Mouse (Mus musculus) midbrain, embryonic 15.5 days (tissue): ENCODE measurements around the gene Ppm1h. TPM values are rescaled to one million over a fixed set of nuclear protein-coding genes. Genes with fewer than 3 reads are reported as not detected.

Experiments
- ATAC-seq: fragments of 200-750 bp; cut with Nextera tagmentation; replicated peaks from 2 replicates; pipeline ENCODE4 v1.8.0; 2017; ENCODE audit warnings: moderate TSS enrichment
- H3K27ac ChIP-seq: fragments of 300-500 bp; sonication (generic); 2 replicates; pipeline ENCODE4 v1.5.1; 2015; ENCODE audit warnings: mild to moderate bottlenecking, inconsistent platforms
- H3K27me3 ChIP-seq: fragments of 300-500 bp; sonication (generic); replicated peaks from 2 replicates; pipeline ENCODE4 v1.6.1; 2015; ENCODE audit warnings: inconsistent platforms
- H3K36me3 ChIP-seq: fragments of 300-500 bp; sonication (generic); replicated peaks from 2 replicates; pipeline ENCODE4 v1.6.1; 2015; ENCODE audit warnings: inconsistent platforms
- H3K4me1 ChIP-seq: fragments of 300-500 bp; sonication (generic); 2 replicates; pipeline ENCODE4 v1.6.1; 2015; ENCODE audit warnings: inconsistent platforms
- H3K4me2 ChIP-seq: fragments of 300-500 bp; sonication (generic); 2 replicates; pipeline ENCODE4 v1.6.1; 2015; ENCODE audit warnings: inconsistent platforms, mild to moderate bottlenecking, moderate library complexity
- H3K4me3 ChIP-seq: fragments of 300-500 bp; sonication (generic); 2 replicates; pipeline ENCODE4 v1.5.1; 2015; ENCODE audit warnings: mild to moderate bottlenecking, inconsistent platforms
- H3K9ac ChIP-seq: fragments of 300-500 bp; sonication (generic); 2 replicates; pipeline ENCODE4 v1.6.1; 2015; ENCODE audit warnings: mild to moderate bottlenecking, inconsistent platforms
- H3K9me3 ChIP-seq: fragments of 300-500 bp; sonication (generic); 2 replicates; pipeline ENCODE4 v1.6.1; 2016; ENCODE audit warnings: inconsistent platforms
- WGBS: fragments of 180-500 bp; shearing (Covaris S2); methylation state at CpG from one replicate; pipeline ENCODE4 v1.1.7; 2015; ENCODE audit warnings: mixed read lengths; 5-methylcytosine and 5-hydroxymethylcytosine counted together
- polyA plus RNA-seq: library from polyadenylated mRNA; unstranded; fragments of >200 nt; fragmentation: Nextera tagmentation; extraction: Ambion mirVana; gene quantifications from 2 replicates; pipeline ENCODE4 v1.2.1, GENCODE M21; 2015

Gene Ppm1h
- polyA plus RNA-seq, 1 experiment from 2014 or later, result 21.4 TPM

GRCm38 (mm10) chr10:122782755-122783154, 104.2 kb downstream of the Ppm1h start:
- Histone ChIP-seq H3K4me3 (no peak overlapping the region), H3K27ac (no peak overlapping the region), H3K36me3 (no peaks in the 10 kb centered on the region), H3K27me3 (no peaks in the 10 kb centered on the region), H3K4me1 (no peaks in the 10 kb centered on the region), H3K9me3 (no peaks in the 10 kb centered on the region), H3K9ac (no peak overlapping the region), H3K4me2 (no peak overlapping the region)
- ATAC-seq, result peak; percentile 37; the same call in 1 of the 2 replicates
- 33% methylated on average over 4 of the region's 4 CpGs for WGBS

GRCm38 (mm10) chr10:122789648-122790170, 111.1 kb downstream of the Ppm1h start:
- no peak overlapping the region for H3K27ac ChIP-seq
- no peak for ATAC-seq
- WGBS, result 27% methylated on average over 12 of the region's 12 CpGs

GRCm38 (mm10) chr10:122792021-122792966, 113.7 kb downstream of the Ppm1h start:
- Histone ChIP-seq H3K27me3 (no peaks in the 10 kb centered on the region), H3K4me2 (peak overlapping the region; percentile 41), H3K27ac (peak overlapping the region; percentile 41), H3K36me3 (no peaks in the 10 kb centered on the region), H3K4me3 (no peak overlapping the region), H3K9ac (no peak overlapping the region), H3K9me3 (no peaks in the 10 kb centered on the region), H3K4me1 (peaks cover 27% of the 10 kb centered on the region)
- peak; percentile 82 for ATAC-seq
- 2% methylated on average over 21 of the region's 21 CpGs for WGBS

More at GRCm38 (mm10) chr10:122789648-122790170, 111.1 kb downstream of the Ppm1h start:
- no peaks in the 10 kb centered on the region for H3K27me3 ChIP-seq
- peaks cover 27% of the 10 kb centered on the region for H3K4me1 ChIP-seq
- H3K9ac ChIP-seq, result no peak overlapping the region
- H3K9me3 ChIP-seq, result no peaks in the 10 kb centered on the region
- H3K4me2 ChIP-seq, result no peak overlapping the region
- H3K36me3 ChIP-seq, result no peaks in the 10 kb centered on the region
- no peak overlapping the region for H3K4me3 ChIP-seq

- Histone ChIP-seq H3K36me3 (no peaks in the 10 kb centered on the region), H3K4me2 (no peak overlapping the region), H3K4me1 (peaks cover 27% of the 10 kb centered on the region), H3K4me3 (no peak overlapping the region), H3K9me3 (no peaks in the 10 kb centered on the region), H3K27ac (no peak overlapping the region), H3K9ac (no peak overlapping the region), H3K27me3 (no peaks in the 10 kb centered on the region)
- 24% methylated on average over 11 of the region's 11 CpGs for WGBS
- no peak for ATAC-seq
Observed at GRCm38 (mm10) chr10:122793193-122793592, 114.6 kb downstream of the Ppm1h start.

GRCm38 (mm10) chr10:122794187-122794850, 115.8 kb downstream of the Ppm1h start:
- H3K4me1 ChIP-seq, result peaks cover 25% of the 10 kb centered on the region
- WGBS, result 31% methylated on average over 20 of the region's 20 CpGs
- ATAC-seq, result 0 out of 2 replicates have a peak, but pooled peaks have one; percentile 31
- no peak overlapping the region for H3K4me2 ChIP-seq
- no peak overlapping the region for H3K4me3 ChIP-seq
- H3K27ac ChIP-seq, result no peak overlapping the region
- no peaks in the 10 kb centered on the region for H3K36me3 ChIP-seq
- H3K9me3 ChIP-seq, result no peaks in the 10 kb centered on the region
- H3K27me3 ChIP-seq, result no peaks in the 10 kb centered on the region
- H3K9ac ChIP-seq, result no peak overlapping the region

DNA sequence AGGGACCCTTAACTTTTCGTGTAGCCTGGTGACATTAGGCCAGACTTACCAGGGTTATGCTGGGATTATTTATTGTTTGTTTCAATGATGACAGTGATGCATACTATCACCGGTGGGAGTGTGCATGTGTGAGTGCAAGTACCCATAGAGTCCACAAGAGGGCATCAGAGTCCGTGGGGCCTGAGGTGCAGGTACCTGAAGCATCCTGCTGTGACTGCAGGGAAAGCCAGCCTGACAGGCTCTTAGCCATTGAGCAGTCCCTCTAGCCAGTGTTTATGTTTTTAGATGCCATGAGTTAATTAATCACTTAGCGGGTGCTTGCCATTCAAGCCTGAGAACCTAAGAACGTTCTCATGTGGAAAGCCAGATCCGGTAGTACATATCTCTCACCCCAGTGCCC, 119.4 kb downstream of the Ppm1h start:
- Histone ChIP-seq H3K4me3 (no peak overlapping the region), H3K27me3 (no peaks in the 10 kb centered on the region), H3K36me3 (no peaks in the 10 kb centered on the region), H3K9ac (no peak overlapping the region), H3K27ac (no peak overlapping the region), H3K4me1 (peaks cover 17% of the 10 kb centered on the region; the same call in 1 of the 2 replicates), H3K4me2 (no peak overlapping the region), H3K9me3 (no peaks in the 10 kb centered on the region)
- 88% methylated on average over 6 of the region's 6 CpGs for WGBS
- no peak for ATAC-seq

DNA sequence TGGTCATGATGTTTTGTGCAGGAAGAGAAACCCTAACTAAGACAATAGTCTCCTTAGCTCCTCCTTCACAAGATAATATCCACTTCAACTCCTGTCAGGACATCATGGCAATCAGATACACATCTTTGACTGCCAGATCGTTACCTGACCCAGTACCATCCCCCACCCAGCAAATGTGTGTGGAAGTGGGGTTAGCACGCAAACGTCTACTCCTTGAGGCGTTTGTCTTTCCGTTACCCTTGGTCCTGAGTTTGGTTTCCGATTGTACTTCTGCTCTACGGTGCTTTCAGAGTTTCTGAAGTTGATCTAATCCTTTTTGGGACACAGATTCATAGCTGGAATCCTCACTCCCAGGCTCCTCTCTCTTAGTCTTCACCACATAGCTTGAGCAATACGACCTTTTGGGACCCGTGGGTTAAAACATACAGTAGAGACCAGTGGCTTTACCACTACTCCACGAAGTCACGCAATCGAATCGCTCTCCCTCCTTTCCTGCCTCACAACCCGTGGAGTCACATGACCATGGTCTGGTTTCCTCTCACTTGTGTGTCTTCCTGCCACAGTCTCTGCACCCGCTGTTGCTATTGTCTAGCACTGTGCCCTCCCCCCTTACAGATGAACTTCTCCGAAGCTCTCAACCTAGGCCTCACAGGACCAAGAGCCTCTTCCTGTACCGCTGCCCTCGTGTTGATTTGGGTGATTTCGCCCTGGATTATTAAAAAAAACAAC, 121.6 kb downstream of the Ppm1h start:
- Histone ChIP-seq H3K27ac (no peak overlapping the region), H3K9ac (no peak overlapping the region), H3K36me3 (no peaks in the 10 kb centered on the region), H3K4me1 (peaks cover 7% of the 10 kb centered on the region; the same call in 1 of the 2 replicates), H3K27me3 (no peaks in the 10 kb centered on the region), H3K9me3 (no peaks in the 10 kb centered on the region), H3K4me3 (no peak overlapping the region), H3K4me2 (no peak overlapping the region)
- ATAC-seq, result no peak
- whole genome bisulfite sequencing, result 88% methylated on average over 19 of the region's 19 CpGs

DNA sequence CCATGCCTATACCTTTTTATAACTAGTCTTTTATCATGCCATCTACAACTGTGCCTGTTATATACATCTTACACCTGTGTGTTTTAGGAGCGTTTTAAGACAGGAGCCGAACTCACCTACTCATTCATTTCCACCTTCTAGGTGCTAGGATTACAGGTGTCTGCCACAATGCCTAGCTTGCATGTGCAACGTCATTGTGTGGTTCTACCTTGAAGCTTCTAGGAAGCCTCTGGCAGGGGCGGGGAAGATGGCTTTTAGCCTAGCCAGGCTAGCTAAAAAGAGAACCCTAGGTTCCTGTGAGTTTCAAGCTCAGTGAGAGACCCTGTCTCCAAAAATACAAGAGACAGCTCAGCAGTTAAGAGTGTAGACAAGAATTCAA, 122.2 kb downstream of the Ppm1h start:
- H3K27ac ChIP-seq, result no peak overlapping the region
- 90% methylated on average over 4 of the region's 4 CpGs for WGBS
- H3K27me3 ChIP-seq, result no peaks in the 10 kb centered on the region
- peaks cover 7% of the 10 kb centered on the region; the same call in 1 of the 2 replicates for H3K4me1 ChIP-seq
- H3K9me3 ChIP-seq, result no peaks in the 10 kb centered on the region
- H3K4me3 ChIP-seq, result no peak overlapping the region
- no peak for ATAC-seq
- H3K4me2 ChIP-seq, result no peak overlapping the region
- no peak overlapping the region for H3K9ac ChIP-seq
- H3K36me3 ChIP-seq, result no peaks in the 10 kb centered on the region

- Histone ChIP-seq H3K4me1 (peaks cover 8% of the 10 kb centered on the region; the same call in 1 of the 2 replicates), H3K36me3 (no peaks in the 10 kb centered on the region), H3K4me3 (0 out of 2 replicates have a peak overlapping the region, but pooled peaks have one; percentile 3), H3K4me2 (peak overlapping the region; percentile 35), H3K9ac (no peak overlapping the region), H3K27me3 (no peaks in the 10 kb centered on the region), H3K9me3 (no peaks in the 10 kb centered on the region), H3K27ac (no peak overlapping the region)
- WGBS, result 40% methylated on average over 30 of the region's 30 CpGs
- no peak for ATAC-seq
Observed at GRCm38 (mm10) chr10:122802218-122802617, 123.7 kb downstream of the Ppm1h start.

GRCm38 (mm10) chr10:122802901-122803300, 124.3 kb downstream of the Ppm1h start:
- no peak for ATAC-seq
- Histone ChIP-seq H3K4me1 (peaks cover 14% of the 10 kb centered on the region; the same call in 1 of the 2 replicates), H3K27ac (no peak overlapping the region), H3K4me2 (no peak overlapping the region), H3K9ac (no peak overlapping the region), H3K27me3 (no peaks in the 10 kb centered on the region), H3K4me3 (no peak overlapping the region), H3K9me3 (no peaks in the 10 kb centered on the region), H3K36me3 (no peaks in the 10 kb centered on the region)
- 47% methylated on average over 7 of the region's 7 CpGs for WGBS

DNA sequence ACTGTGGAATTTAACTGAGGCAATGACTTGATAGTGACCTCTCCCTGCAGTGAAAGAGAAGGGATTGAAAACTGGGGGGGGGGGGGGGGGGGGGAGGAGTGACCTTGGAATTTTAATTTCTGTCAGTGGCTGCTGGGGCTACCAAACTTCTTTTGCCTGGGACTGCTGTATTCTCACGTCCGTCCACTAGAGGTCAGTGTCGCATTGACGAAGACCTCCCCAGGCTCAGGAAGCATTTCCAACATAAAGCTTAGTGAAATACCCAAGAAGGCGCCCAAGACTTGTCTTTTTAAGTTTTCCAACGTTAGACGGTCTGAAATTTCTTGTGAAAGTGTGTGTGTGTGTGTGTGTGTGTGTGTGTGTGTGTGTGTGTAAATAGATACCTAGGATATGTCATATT, 125.3 kb downstream of the Ppm1h start:
- Histone ChIP-seq H3K36me3 (no peaks in the 10 kb centered on the region), H3K4me1 (peaks cover 14% of the 10 kb centered on the region; the same call in 1 of the 2 replicates), H3K9me3 (no peaks in the 10 kb centered on the region), H3K4me2 (no peak overlapping the region), H3K27me3 (no peaks in the 10 kb centered on the region), H3K4me3 (no peak overlapping the region), H3K9ac (no peak overlapping the region), H3K27ac (no peak overlapping the region)
- ATAC-seq, result no peak
- WGBS, result 12% methylated on average over 7 of the region's 7 CpGs

- H3K9me3 ChIP-seq, result no peaks in the 10 kb centered on the region
- ATAC-seq, result no peak
- WGBS, result 71% methylated on average over 2 of the region's 2 CpGs
Observed at GRCm38 (mm10) chr10:122805866-122806265, 127.3 kb downstream of the Ppm1h start.

More at GRCm38 (mm10) chr10:122805866-122806265, 127.3 kb downstream of the Ppm1h start:
- H3K36me3 ChIP-seq, result no peaks in the 10 kb centered on the region
- H3K9ac ChIP-seq, result no peak overlapping the region
- no peak overlapping the region for H3K4me3 ChIP-seq
- no peak overlapping the region for H3K4me2 ChIP-seq
- H3K4me1 ChIP-seq, result peaks cover 14% of the 10 kb centered on the region; the same call in 1 of the 2 replicates
- no peaks in the 10 kb centered on the region for H3K27me3 ChIP-seq
- no peak overlapping the region for H3K27ac ChIP-seq
